Mouse (Mus musculus): Measurements from ENCODE around the gene Ggt5. TPM values are rescaled to one million over a fixed set of nuclear protein-coding genes. Genes with fewer than 3 reads are reported as not detected.

The Ggt5 gene
- total RNA-seq, 1 experiment = 0.36 TPM

DNA sequence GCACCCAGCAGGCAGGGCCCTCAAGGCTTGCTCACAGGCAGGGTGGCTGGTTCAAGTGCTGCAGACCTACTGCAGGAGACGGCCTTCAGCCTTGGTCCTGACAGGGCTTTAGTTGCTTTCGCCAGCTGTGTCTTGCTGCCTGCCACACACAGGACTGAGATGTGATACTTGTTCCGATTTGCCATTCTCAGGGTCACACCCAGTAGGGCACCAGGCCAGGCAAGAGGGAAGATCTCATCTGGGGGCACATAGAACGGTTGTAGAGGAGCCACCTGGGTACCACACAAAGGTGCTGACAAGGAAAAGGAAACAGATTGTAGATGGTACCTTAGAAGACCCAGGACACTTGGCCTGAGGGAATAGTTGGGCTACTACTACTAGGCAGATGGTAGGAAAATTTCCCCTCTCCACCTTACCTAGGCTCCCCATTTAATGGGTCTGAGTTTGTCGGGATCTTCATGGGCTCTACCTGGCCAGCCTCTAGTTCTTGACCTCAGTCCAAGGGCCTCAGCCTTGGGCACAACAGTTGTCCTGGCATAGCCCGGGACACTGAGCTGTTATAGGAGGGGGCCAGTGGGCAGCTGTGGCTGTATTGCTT is 75.6 kb downstream of the Ggt5 start:
- H3K27ac ChIP-seq (ENCODE audit: insufficient read depth, low read depth, low read length, poor library complexity, severe bottlenecking) = no peak overlapping the region
- TF ChIP-seq ZNF384 (IDR thresholded peaks at IDR 0.05; ENCODE audit: low read depth, low read length) (no peak), MAFK (IDR thresholded peaks at IDR 0.05; ENCODE audit: insufficient read depth, low read depth, low read length) (no peak), ZC3H11A (IDR thresholded peaks at IDR 0.05; ENCODE audit: borderline replicate concordance, low read depth, low read length) (no peak), HCFC1 (IDR thresholded peaks at IDR 0.05; ENCODE audit: borderline replicate concordance, insufficient read depth, low read length) (no peak), CHD2 (IDR thresholded peaks at IDR 0.05; ENCODE audit: low read depth, low read length) (no peak)
- no peak overlapping the region for H3K9ac ChIP-seq (ENCODE audit: insufficient read depth, low read depth, low read length, poor library complexity, severe bottlenecking)
- in situ Hi-C loops (cut with MboI; ENCODE audit: low sequenced_read_pairs in 2 of 2, unreplicated experiment in 2 of 2) = no loop called here
- no peak for DNase-seq (ENCODE audit: low read depth, low spot score)
- no peak overlapping the region for H3K4me3 ChIP-seq (ENCODE audit: insufficient read depth in 1 of 2, low read depth in 1 of 2, low read length in 2 of 2, poor library complexity in 1 of 2, severe bottlenecking in 1 of 2)
- H3K9me3 ChIP-seq (ENCODE audit: control insufficient read depth, insufficient read depth, low read depth, low read length) = no peaks in the 10 kb centered on the region
- H3K36me3 ChIP-seq (ENCODE audit: control insufficient read depth, insufficient read depth, low read length, poor library complexity, severe bottlenecking) = peaks cover 29% of the 10 kb centered on the region
- peaks cover 2 to 10% of the 10 kb centered on the region in 2 experiments; a peak in 1 of 4 replicates for H3K4me1 ChIP-seq (ENCODE audit: control insufficient read depth in 2 of 2, insufficient read depth in 2 of 2, low read length in 2 of 2, poor library complexity in 1 of 2)

DNA sequence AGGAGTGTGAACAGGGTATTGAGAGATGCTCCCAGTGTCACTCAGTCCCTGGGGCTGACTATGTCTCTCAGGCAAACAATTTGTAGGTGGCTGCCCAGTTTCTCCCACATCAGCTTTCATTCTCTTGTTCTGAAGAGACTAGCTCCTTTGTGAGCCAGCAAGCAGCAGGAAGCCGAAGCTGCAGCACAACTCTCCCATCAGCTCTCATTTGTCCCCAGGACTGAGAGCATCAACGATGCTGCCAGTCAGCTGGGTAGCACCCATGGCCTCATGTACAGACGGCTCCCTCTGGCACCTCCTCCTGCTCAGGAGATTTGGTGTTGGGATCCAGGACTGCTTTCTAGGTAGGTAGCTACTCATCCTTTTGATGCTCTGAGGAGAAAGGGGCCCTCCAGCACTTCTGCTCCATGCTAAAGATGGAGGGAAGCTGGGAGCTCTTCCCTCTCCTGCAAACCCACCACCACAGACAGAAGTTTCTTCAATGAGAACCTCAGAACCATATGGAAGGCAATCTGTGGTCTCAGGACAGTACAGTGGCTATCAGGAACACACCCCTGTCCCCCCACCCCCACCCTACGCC is 77.4 kb downstream of the Ggt5 start:
- H3K27ac ChIP-seq (ENCODE audit: insufficient read depth, low read depth, low read length, poor library complexity, severe bottlenecking) = no peak overlapping the region
- no peak overlapping the region; a peak in 1 of 4 replicates for H3K4me3 ChIP-seq (ENCODE audit: insufficient read depth in 1 of 2, low read depth in 1 of 2, low read length in 2 of 2, poor library complexity in 1 of 2, severe bottlenecking in 1 of 2)
- no peak for DNase-seq (ENCODE audit: low read depth, low spot score)
- H3K9me3 ChIP-seq (ENCODE audit: control insufficient read depth, insufficient read depth, low read depth, low read length) = no peaks in the 10 kb centered on the region
- H3K9ac ChIP-seq (ENCODE audit: insufficient read depth, low read depth, low read length, poor library complexity, severe bottlenecking) = no peak overlapping the region
- TF ChIP-seq MAFK (IDR thresholded peaks at IDR 0.05; ENCODE audit: insufficient read depth, low read depth, low read length) (no peak), HCFC1 (IDR thresholded peaks at IDR 0.05; ENCODE audit: borderline replicate concordance, insufficient read depth, low read length) (no peak), CHD2 (IDR thresholded peaks at IDR 0.05; ENCODE audit: low read depth, low read length) (no peak), ZNF384 (IDR thresholded peaks at IDR 0.05; ENCODE audit: low read depth, low read length) (no peak), ZC3H11A (IDR thresholded peaks at IDR 0.05; ENCODE audit: borderline replicate concordance, low read depth, low read length) (no peak)
- H3K36me3 ChIP-seq (ENCODE audit: control insufficient read depth, insufficient read depth, low read length, poor library complexity, severe bottlenecking) = peaks cover 30% of the 10 kb centered on the region
- in situ Hi-C loops (cut with MboI; ENCODE audit: low sequenced_read_pairs in 2 of 2, unreplicated experiment in 2 of 2) = no loop called here
- H3K4me1 ChIP-seq (ENCODE audit: control insufficient read depth in 2 of 2, insufficient read depth in 2 of 2, low read length in 2 of 2, poor library complexity in 1 of 2) = peaks cover 2 to 10% of the 10 kb centered on the region in 2 experiments; a peak in 1 of 4 replicates

Other genes starting within 250 kb of the Ggt5 start
- gene Upb1, start 188.2 kb upstream of the Ggt5 start, total RNA-seq (2012; rRNA removed) = 0.62 and 1.4 TPM in 2 replicates
- gene Snrpd3, start 71.8 kb upstream of the Ggt5 start, total RNA-seq (2012; rRNA removed) = 86.5 and 124 TPM in 2 replicates
- gene Gucd1, start 71.4 kb upstream of the Ggt5 start, total RNA-seq (2012; rRNA removed) = 11.5 and 15.6 TPM in 2 replicates
- gene Lrrc75b, start 29.0 kb upstream of the Ggt5 start, total RNA-seq (2012; rRNA removed) = 0.18 and 0.32 TPM in 2 replicates
- 23.6 and 34.4 TPM in 2 replicates for gene Ggt1, start 27.7 kb upstream of the Ggt5 start, total RNA-seq (2012; rRNA removed)
- 10.4 and 20.1 TPM in 2 replicates for gene Susd2, start 54.7 kb downstream of the Ggt5 start, total RNA-seq (2012; rRNA removed)
- gene Cabin1, start 175.0 kb downstream of the Ggt5 start, total RNA-seq (2012; rRNA removed) = 59.0 and 73.4 TPM in 2 replicates
- 79.3 and 84.4 TPM in 2 replicates for gene Ddt, start 184.1 kb downstream of the Ggt5 start, total RNA-seq (2012; rRNA removed)
- not detected in 2 replicates for gene Gm20441, start 191.6 kb downstream of the Ggt5 start, total RNA-seq (2012; rRNA removed)
- 3.4 and 4.4 TPM in 2 replicates for gene Gstt3, start 192.1 kb downstream of the Ggt5 start, total RNA-seq (2012; rRNA removed)
- gene Gstt1, start 209.2 kb downstream of the Ggt5 start, total RNA-seq (2012; rRNA removed) = 5.8 and 10.7 TPM in 2 replicates
- gene Gstt4, start 233.2 kb downstream of the Ggt5 start, total RNA-seq (2012; rRNA removed) = not detected in 2 replicates
- 17.8 and 35.8 TPM in 2 replicates for gene Gstt2, start 248.1 kb downstream of the Ggt5 start, total RNA-seq (2012; rRNA removed)

All from ES-E14 (cell line).